Mouse (Mus musculus) erythroblast, embryonic 14.5 days (primary cell): Measurements from ENCODE around the gene Cacna1c.

Experiments
- GATA1 ChIP-seq: IDR thresholded peaks from 2 replicates; pipeline ENCODE4 v1.6.1; 2012; ENCODE audit warnings: low read length, inconsistent platforms, mixed read lengths
- TAL1 ChIP-seq: IDR thresholded peaks from 3 replicates; pipeline ENCODE4 v1.6.1; 2012; ENCODE audit warnings: low read length, inconsistent platforms, mixed read lengths

DNA sequence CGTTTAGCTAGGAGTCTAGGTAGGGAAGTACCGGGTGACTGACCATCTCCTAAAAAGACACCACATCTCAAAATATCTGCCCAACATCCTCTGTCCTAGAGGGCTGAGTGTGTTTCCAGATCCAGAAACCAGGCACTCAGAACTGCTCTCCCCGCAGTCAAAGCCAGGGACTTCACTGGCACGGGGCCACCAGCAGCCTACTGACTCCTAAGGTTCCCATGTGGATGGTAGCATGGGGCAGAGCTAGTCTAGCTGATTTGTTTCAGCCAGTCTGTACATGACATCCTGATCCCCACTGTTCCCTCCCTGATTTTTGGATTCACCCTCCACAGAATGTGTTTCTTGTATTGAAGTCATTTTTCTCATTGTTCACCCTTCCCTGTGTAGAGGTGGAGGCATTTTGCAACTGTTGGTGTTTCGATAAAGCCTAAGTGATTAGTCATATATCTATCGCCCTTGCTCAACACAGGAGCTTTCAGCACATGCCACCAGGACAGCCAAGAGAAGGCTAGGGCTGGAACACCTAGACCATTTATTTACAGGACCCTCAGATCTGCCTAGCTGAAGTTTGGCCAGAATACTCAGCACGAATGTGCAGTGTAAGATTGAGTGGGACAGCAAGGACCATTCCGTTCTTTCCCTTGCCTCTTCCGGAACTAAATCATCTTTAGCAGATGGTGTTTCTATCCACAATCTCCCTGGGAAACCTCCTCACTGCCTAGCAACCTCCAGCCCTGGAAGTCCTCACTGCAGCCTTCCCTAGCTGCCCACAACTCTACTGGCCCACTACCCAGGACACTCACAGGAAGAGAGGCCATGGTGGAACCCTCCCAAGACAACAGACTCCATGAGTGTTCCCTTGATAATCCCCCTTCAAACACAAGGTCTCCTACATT lies 260.4 kb downstream of the Cacna1c start:
- TF ChIP-seq GATA1 (no peak), TAL1 (no peak)
